Mouse (Mus musculus) kidney, postnatal 0 days (tissue): ENCODE results near the gene Flot1. TPM values are rescaled to one million over a fixed set of nuclear protein-coding genes. Genes with fewer than 3 reads are reported as not detected.

Source experiments
- ATAC-seq: fragments of 200-750 bp; cut with Nextera tagmentation; replicated peaks from 2 replicates; pipeline ENCODE4 v1.8.0; 2017; ENCODE audit warnings: low read depth, moderate number of reproducible peaks, moderate TSS enrichment, moderate library complexity; ENCODE audit not compliant: low FRiP score
- DNase-seq: peaks from one replicate; pipeline ENCODE4 v3.0.0-alpha.2; 2016; ENCODE audit warnings: low spot score
- H3K27ac ChIP-seq: fragments of 300-500 bp; sonication (generic); 2 replicates; pipeline ENCODE4 v1.5.1; 2014; ENCODE audit warnings: mild to moderate bottlenecking
- H3K27me3 ChIP-seq: fragments of 300-500 bp; sonication (generic); 2 replicates; pipeline ENCODE4 v1.6.1; 2014; ENCODE audit warnings: low read length, mixed read lengths; ENCODE audit not compliant: insufficient read depth
- H3K36me3 ChIP-seq: fragments of 300-500 bp; sonication (generic); 2 replicates; pipeline ENCODE4 v1.6.1; 2014; ENCODE audit warnings: low read length, mixed read lengths; ENCODE audit not compliant: insufficient read depth
- H3K4me1 ChIP-seq: fragments of 300-500 bp; sonication (generic); replicated peaks from 2 replicates; pipeline ENCODE4 v1.6.1; 2014; ENCODE audit warnings: antibody characterized with exemption, low read length, mixed read lengths; ENCODE audit not compliant: insufficient read depth
- H3K4me2 ChIP-seq: fragments of 300-500 bp; sonication (generic); 2 replicates; pipeline ENCODE4 v1.6.1; 2014; ENCODE audit warnings: mild to moderate bottlenecking, low read length, moderate library complexity, mixed read lengths
- H3K4me3 ChIP-seq: fragments of 300-500 bp; sonication (generic); replicated peaks from 2 replicates; pipeline ENCODE4 v1.5.1; 2014; ENCODE audit warnings: low read depth, low read length
- H3K9ac ChIP-seq: fragments of 300-500 bp; sonication (generic); 2 replicates; pipeline ENCODE4 v1.6.1; 2014; ENCODE audit warnings: low read depth, low read length
- H3K9me3 ChIP-seq: fragments of 300-500 bp; sonication (generic); replicated peaks from 2 replicates; pipeline ENCODE4 v1.6.1; 2016; ENCODE audit warnings: low read length, inconsistent platforms, mixed read lengths
- CTCF ChIP-seq: IDR thresholded peaks from 2 replicates; pipeline ENCODE4 v1.5.1; 2016; ENCODE audit warnings: antibody characterized with exemption, low read depth, mild to moderate bottlenecking, moderate library complexity
- WGBS: fragments of 180-500 bp; shearing (Covaris S2); extraction: QIAGEN DNeasy Blood & Tissue Kit; methylation state at CpG from one replicate; pipeline ENCODE4 v1.1.7; 2014; 5-methylcytosine and 5-hydroxymethylcytosine counted together
- polyA plus RNA-seq: library from polyadenylated mRNA; unstranded; fragments of >200 nt; fragmentation: Nextera tagmentation; extraction: Ambion mirVana; gene quantifications from 2 replicates; pipeline ENCODE4 v1.2.1, GENCODE M21; 2015

The Flot1 gene
- polyA plus RNA-seq, 1 experiment from 2014 or later: 52.2 TPM

- Histone ChIP-seq H3K4me3 (no peak overlapping the region), H3K4me2 (no peak overlapping the region), H3K4me1 (peaks cover 10% of the 10 kb centered on the region), H3K27ac (no peak overlapping the region), H3K9me3 (no peaks in the 10 kb centered on the region), H3K9ac (no peak overlapping the region), H3K36me3 (peaks cover 31% of the 10 kb centered on the region), H3K27me3 (no peaks in the 10 kb centered on the region)
- no peak for TF ChIP-seq CTCF
- no peak for DNase-seq
- 64% methylated on average over 8 of the region's 8 CpGs for WGBS
- no peak for ATAC-seq
Measured at GRCm38 (mm10) chr17:35832400-35833238, 9.6 kb downstream of the Flot1 start.

DNA sequence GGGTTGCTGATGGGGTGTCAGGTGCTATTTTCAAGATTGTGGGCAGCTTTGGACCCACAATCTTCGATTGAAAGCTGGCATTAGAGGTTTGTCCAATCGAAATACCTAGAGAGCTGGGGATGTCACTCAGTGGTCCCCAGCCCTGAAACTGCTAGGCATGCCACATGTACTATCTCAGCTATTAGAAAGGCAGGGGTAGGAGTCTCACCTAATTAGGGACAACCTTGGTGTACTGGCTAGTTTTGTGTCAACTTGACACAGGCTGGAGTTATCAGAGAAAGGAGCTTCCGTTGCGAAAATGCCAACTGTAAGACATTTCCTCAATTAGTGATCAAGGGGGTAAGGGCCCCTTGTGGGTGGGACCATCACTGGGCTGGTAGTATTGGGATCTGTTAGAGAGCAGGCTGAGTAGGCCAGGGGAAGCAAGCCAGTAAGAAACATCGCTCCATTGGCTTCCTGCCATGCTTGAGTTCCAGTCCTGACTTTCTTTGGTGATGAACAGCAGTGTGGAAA lies 10.3 kb downstream of the Flot1 start:
- TF ChIP-seq CTCF: no peak
- Histone ChIP-seq H3K27ac (no peak overlapping the region), H3K4me2 (no peak overlapping the region), H3K4me1 (peaks cover 10% of the 10 kb centered on the region), H3K9me3 (no peaks in the 10 kb centered on the region), H3K9ac (no peak overlapping the region), H3K4me3 (no peak overlapping the region), H3K27me3 (no peaks in the 10 kb centered on the region), H3K36me3 (peaks cover 31% of the 10 kb centered on the region)
- ATAC-seq (no peak), DNase-seq (no peak)
- WGBS: 29% methylated on average over 5 of the region's 5 CpGs

GRCm38 (mm10) chr17:35833894-35834293 lies 10.9 kb downstream of the Flot1 start:
- DNase-seq (no peak), ATAC-seq (no peak)
- H3K4me1 ChIP-seq: peaks cover 10% of the 10 kb centered on the region
- H3K27ac ChIP-seq: no peak overlapping the region
- no peak overlapping the region for H3K4me3 ChIP-seq
- 0 out of 2 replicates have a peak overlapping the region, but pooled peaks have one; percentile 6 for H3K4me2 ChIP-seq
- TF ChIP-seq CTCF: no peak
- H3K36me3 ChIP-seq: peaks cover 31% of the 10 kb centered on the region
- 56% methylated on average over 5 of the region's 5 CpGs for WGBS
- no peaks in the 10 kb centered on the region for H3K9me3 ChIP-seq
- no peaks in the 10 kb centered on the region for H3K27me3 ChIP-seq
- no peak overlapping the region for H3K9ac ChIP-seq

- no peaks in the 10 kb centered on the region for H3K9me3 ChIP-seq
- H3K4me1 ChIP-seq: peaks cover 13% of the 10 kb centered on the region
- 0 out of 2 replicates have a peak overlapping the region, but pooled peaks have one; percentile 76 for H3K4me3 ChIP-seq
- no peak overlapping the region for H3K27ac ChIP-seq
- H3K27me3 ChIP-seq: no peaks in the 10 kb centered on the region
- ATAC-seq (no peak), DNase-seq (no peak)
- peak overlapping the region; percentile 83 for H3K4me2 ChIP-seq
- 57% methylated on average over 26 of the region's 26 CpGs for WGBS
- H3K36me3 ChIP-seq: peaks cover 31% of the 10 kb centered on the region
- 0 out of 2 replicates have a peak overlapping the region, but pooled peaks have one; percentile 1 for H3K9ac ChIP-seq
- TF ChIP-seq CTCF: peak; percentile 29; the same call in 1 of the 2 replicates
Measured at GRCm38 (mm10) chr17:35834696-35835422, 11.8 kb downstream of the Flot1 start.

DNA sequence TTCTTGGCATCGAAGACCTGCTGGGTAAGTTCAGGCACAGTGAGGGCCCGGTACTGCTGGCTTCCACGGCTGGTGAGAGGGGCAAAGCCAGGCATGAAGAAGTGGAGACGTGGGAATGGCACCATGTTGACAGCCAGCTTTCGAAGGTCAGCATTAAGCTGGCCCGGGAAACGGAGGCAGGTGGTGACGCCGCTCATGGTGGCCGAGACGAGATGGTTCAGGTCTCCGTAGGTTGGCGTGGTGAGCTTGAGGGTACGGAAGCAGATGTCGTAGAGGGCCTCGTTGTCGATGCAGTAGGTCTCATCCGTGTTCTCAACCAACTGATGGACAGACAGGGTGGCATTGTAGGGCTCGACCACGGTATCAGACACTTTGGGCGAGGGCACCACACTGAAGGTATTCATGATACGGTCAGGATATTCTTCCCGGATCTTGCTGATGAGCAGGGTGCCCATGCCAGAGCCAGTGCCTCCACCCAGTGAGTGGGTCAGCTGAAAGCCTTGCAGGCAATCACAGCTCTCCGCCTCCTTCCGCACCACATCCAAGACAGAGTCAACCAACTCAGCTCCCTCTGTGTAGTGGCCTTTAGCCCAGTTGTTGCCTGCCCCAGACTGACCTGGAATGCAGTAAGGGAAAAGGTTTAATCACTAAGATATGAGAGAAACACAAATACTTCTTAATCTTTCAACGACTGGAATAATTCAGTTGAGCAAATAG lies 12.6 kb downstream of the Flot1 start:
- Histone ChIP-seq H3K27me3 (no peaks in the 10 kb centered on the region), H3K4me3 (peak overlapping the region; percentile 76), H3K4me2 (peak overlapping the region; percentile 83), H3K36me3 (peaks cover 31% of the 10 kb centered on the region), H3K9me3 (no peaks in the 10 kb centered on the region), H3K27ac (peak overlapping the region; percentile 47; the same call in 1 of the 2 replicates), H3K9ac (peak overlapping the region; percentile 1; the same call in 1 of the 2 replicates), H3K4me1 (peaks cover 13% of the 10 kb centered on the region)
- DNase-seq (no peak), ATAC-seq (no peak)
- TF ChIP-seq CTCF: no peak
- 60% methylated on average over 26 of the region's 26 CpGs for WGBS
